Mouse (Mus musculus): ENCODE results near the gene Duoxa2. TPM values are rescaled to one million over a fixed set of nuclear protein-coding genes. Genes with fewer than 3 reads are reported as not detected.
"Not testable (repeated sequence)": the region's sequence is repeated elsewhere in the genome, so short reads cannot be mapped to it uniquely, and the experiment has no call there.

Gene Duoxa2
- total RNA-seq, 1 experiment from 2014 or later = not detected

- no peak for DNase-seq
Measured at GRCm38 (mm10) chr2:122309647-122310046, 10.9 kb downstream of the Duoxa2 start.

DNA sequence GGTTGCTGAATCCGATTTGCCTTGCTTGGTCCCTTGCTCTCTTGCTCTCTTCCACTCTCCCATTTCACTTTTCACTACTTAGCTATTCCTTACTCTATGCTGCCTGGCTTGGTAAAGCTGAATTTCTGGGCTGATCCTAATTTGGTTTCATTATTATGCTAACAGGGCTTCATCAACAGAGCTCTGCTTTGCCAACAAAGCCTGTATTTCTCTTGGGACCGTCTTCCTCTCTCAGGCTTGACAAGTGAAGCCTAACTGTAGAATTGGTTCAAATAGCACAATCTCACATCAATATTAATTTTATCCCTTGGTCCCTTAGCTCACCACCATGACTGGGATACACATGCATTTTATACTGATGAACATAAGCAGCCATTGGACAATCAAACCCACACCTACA, 12.9 kb downstream of the Duoxa2 start:
- no peak for DNase-seq

DNA sequence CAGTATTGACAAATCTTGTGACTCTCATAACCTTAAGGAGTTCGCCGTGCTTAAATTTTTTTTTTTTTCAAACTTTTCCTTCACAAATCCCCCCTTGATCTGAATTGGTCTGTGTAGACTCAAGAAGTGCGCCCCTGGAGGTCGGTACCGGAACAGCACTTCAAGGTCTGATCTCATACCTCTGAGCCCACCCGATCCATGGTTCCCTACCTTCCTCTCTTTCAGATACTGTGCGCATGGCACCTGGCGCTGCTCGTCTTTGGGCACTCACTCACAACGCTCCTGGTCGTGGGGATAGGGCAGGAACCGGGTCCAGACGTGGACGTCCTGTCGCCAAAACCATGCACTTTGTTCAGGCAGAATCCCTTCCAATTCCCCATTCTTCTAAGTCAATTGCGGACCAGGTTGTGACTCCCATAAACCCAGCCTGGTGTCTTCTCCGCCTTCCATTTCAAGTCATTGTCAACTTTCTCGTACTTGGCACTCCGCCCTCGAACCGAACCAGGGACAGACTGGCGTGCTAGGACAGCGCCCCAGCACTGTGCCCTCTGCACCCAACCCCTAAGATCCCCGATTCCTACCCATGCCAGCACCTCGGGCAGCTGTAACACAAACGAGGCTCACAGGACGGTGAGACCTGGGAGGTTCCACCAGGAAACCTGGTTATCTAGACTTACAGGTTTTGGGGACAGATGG, 14.2 kb downstream of the Duoxa2 start:
- peak; percentile 55 for DNase-seq

DNA sequence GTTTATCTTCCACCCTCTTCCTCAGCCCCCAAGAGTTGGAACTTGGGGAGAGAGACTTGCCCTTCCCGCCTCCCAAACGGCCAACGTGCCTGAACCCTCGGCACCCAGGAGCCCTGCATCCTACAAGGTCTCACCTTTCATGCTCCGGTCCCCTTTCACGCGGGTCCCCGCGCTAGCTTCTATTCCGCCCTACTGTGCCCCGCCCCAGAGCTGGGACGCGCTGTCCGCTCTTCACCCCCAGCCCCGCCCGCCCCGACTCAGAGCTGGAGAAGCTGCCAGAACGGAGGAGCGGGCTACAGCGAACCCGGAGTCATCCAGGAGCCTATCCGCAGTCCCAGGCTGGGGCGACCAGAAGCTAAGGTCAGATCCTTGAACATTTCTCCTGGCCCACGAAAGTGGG, 14.8 kb downstream of the Duoxa2 start, which contains the start of gene Duoxa1:
Gene Duoxa1, minus strand, starts transcription at position 195 of the 400 bp plus-strand sequence.
- DNase-seq = no peak

- no peak for DNase-seq
Measured at GRCm38 (mm10) chr2:122315372-122315771, 16.7 kb downstream of the Duoxa2 start, which contains the start of gene Duox1. Duox1 (plus strand) TSS chr2:122315672.

DNA sequence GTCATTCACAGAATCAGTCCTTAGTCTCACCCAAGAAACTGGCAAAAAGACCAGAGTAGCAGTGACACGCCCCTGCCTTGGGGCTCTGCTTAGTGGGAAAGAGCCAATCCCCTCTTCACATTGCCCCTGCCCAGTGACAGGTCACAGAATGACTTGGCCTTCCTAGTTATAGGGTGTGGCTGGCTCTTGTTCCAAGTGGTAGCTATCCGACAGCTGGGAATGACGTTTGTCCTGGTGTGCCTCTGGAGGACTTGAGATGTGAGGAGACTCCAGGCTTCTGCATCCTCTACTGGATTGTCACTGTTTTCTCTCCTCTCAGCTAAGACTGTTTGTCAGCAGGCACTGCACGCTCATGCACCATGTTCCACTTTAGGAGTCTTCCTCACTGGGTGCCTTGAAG, 18.7 kb downstream of the Duoxa2 start:
- no peak for DNase-seq

DNA sequence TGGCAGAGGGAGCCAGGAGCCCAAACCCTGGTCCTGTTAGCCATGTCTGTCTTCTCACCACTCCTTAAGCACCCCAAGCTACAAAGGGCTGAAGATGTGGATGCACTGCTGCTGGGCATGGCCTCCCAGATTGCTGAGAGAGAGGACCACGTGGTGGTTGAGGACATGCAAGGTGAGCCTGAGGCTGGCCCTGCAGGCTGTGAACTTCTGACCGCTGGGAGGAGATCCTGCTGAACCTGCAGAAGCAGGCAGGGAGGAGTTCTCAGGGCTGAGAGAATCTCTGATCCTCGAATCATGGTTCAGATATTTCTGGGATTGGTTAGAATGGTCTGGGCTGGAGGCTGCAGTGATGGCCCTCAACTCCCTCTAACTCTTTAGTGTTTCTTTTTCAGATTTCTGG, 25.3 kb downstream of the Duoxa2 start:
- DNase-seq = no peak

- DNase-seq = no peak
Measured at GRCm38 (mm10) chr2:122324586-122324985, 25.9 kb downstream of the Duoxa2 start.

GRCm38 (mm10) chr2:122325361-122325760, 26.7 kb downstream of the Duoxa2 start:
- DNase-seq = no peak

GRCm38 (mm10) chr2:122327986-122328385, 29.3 kb downstream of the Duoxa2 start:
- DNase-seq = no peak

GRCm38 (mm10) chr2:122330317-122330716, 31.6 kb downstream of the Duoxa2 start:
- not testable (repeated sequence) for DNase-seq

DNA sequence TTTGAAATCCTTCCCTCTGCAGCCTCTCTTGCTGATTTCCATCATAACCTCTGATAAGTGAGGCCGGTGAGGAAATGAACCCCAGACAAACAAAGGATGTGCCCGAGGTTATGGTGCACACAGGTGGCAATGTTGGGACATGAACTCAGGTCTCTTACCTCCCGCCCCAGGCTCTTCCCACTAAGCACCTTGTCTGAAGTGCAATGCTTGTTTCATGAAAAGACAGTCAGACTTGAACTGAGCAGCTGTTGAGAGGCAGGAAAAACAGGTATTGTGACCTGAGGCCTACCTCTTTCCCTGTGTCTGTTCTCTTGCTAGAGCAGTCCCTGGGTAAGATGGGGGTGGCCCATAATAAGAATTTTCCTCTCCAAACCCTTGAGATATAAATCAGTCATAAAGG, 33.5 kb downstream of the Duoxa2 start:
- DNase-seq = no peak

DNA sequence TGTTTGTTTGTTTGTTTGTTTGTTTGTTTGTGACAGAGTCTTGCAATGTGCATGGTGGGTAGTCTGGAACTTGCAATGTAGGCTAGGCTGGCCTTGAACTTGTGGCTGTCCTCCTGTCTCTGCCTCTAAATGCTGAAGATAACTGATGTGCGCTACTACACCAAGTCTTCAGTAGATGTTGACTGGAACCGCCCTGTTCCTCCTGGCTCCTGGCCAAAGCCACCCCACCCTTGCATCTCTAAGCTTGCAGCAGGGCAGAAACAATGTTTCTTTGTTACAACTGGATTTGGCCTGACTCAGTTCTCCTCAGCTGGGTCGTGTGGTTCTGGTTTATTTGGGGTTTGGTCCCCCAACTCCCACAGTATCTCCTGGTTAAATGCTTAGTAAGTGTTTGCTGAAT, 35.5 kb downstream of the Duoxa2 start:
- no peak for DNase-seq

DNA sequence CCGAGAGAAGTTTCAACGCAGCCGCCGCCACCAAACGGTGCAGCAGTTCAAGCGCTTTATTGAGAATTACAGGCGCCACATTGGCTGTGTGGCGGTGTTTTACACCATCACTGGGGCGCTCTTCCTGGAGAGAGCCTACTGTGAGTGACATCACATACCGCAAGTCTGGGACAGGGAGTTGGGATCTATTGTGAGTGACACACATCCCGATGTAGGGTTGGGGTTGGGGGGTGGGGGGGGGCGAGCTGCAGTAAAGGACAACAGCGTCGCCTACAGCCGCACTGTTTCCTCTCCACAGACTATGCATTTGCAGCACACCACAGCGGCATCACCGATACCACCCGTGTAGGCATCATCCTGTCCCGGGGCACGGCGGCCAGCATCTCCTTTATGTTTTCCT, 38.6 kb downstream of the Duoxa2 start:
- no peak for DNase-seq

DNA sequence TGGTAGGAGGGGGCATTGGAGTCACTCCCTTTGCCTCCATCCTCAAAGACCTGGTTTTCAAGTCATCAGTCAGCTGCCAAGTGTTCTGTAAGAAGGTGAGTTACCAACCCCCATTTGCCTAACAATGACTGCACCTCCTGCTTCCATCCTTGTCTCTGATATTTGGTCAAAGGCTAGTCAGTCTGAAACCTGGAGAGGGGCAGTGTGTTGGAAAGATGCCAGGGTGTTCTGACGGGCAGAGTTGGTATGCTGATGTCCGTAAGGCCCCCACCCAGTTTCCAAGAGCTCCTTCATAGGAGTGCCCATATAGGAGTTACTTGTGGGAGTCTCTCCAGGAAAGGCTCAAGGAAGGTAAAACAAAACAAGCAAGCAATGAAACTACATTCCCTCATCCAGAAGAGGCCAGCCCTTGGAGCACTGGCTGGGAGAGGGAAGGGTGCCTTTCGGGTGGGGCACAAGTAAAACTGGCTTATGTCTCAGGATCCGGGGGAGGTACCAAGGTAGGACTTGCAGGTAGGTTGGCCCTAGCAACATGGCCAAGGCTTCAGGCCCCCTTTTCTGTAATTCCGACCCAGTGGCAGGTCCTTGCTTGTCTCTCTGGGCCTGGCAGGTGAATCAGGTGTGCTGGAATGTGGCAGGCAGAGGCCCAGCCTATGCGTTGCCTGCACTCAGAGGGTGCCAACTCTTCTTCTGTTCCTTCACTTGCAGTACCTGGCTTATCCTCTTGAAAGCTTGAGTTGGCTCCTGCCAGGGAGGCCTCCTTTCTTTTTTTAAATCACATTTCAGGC, 46.6 kb downstream of the Duoxa2 start:
- no peak for DNase-seq

- DNase-seq = not testable (repeated sequence)
Measured at GRCm38 (mm10) chr2:122346164-122346563, 47.5 kb downstream of the Duoxa2 start.

DNA sequence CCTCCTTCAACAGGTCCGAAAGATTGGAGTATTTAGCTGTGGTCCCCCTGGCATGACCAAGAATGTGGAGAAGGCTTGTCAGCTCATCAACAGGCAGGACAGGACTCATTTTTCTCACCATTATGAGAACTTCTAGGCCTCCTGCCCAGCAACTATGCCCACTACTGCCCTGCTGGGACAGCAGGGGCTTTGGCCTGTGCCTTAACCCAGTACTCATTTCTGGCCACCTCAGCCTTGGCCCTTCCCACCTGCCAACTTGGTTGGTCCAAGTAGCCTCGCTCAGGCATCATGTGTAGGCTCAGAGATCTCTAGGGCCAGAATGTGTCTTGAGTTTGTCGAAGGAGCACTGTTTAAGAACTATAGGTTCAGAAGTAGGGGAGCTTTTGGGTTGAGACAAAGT, 48.6 kb downstream of the Duoxa2 start:
- no peak for DNase-seq

DNA sequence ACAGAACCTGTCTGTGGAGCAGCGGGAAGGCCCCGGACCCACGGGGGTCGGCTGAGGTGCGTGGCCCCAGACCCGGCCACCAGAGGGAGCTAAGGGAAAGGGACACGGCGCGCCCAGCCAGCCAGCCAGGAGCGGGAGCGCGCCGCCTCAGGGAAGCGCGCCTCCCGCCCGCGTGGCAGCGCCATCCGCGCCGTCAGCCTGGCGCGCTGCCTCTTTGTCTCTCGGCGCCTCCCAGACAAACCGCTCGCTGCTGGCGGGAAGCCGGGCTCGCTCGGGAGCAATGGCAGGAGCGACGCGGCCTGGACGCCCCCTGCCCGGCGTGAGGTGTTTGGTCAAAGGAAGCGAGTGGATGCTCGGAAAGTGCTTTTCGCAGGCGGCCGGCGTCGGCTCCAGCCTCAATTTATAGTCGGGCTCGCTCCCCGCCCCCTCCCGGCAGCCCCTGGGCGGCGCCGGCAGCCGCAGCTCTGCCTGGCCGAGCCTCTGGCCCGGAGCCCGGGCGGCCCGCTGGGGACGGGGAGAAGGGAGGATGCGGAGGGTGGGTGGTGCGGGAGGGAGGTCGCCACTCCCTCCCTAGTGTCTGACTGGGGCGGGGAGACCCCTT, 49.9 kb downstream of the Duoxa2 start:
- DNase-seq = peak; percentile 90

DNA sequence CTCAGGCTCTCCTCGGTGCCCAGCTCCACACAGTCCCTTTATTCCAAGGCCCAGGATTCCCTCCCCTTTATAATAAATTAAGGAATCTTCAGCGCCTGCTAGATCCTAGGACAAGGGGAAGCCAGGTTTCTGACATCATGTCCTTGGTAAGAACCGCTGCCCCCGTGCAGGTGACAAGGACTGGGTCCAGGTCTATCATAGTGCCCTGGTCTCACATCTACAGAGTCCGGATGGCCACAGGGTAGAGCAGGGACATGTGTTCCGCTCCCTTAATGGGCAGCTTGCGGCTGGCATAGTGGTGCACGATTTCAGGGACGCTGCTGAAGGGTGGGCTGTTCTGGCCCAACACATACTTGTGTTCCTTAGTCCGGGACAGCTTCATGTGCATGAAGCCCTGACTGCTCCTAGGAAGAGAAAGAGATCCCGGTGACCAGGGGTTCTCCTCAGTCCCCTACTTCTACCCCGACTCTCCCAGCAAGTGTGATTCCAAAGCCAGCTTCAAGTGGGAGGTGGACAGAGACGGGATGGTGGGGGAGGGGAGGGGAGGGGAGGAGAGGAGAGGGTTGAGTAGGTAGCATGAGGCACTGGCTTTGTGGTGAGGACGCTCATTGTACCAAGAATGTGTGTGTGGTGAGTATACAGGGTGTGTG, 50.6 kb downstream of the Duoxa2 start:
- DNase-seq = no peak

- no peak for DNase-seq
Measured at GRCm38 (mm10) chr2:122351156-122351930, 52.6 kb downstream of the Duoxa2 start.

DNA sequence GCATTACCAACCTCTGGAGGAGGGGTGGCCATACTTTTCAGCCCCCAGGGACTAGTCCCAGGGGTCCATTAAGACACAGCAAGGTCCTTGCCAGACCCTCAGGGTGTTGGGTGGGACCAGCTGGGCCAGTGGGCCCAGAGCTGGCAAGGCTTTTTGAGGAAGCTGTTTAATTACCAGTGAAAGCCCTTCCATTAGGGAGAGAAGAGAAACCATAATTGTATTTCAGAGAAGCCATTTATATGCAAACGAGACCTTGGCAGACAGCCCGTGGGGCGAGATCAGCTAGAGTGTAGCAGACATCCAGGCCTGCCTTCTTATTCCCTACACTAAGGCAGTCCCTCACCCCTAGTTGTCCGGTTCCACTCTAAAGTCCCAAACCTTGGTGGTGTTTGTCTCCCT, 53.2 kb downstream of the Duoxa2 start:
- DNase-seq = peak; percentile 52
